Comparison of ENCODE assay signal across 8 mouse cellular contexts in the genomic region with DNA sequence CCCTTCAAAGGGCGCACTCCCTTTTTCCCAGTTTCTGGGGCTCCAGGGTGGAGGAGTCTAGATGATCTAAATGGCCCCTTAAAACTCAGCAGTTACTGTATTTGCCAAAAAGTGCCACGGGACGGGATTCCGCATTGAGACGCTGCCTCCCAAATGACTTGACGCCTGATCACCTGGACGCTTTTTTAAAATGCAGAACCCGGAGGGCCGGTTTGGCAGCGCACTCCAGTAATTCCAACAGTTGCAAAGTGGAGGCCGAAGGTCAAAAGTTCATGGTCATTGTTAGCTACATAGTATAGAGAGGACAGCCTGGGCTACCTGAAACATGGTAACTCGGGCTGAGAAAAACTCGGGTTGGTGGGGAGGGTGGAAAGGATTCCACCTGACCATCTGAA. TPM values are rescaled to one million over a fixed set of nuclear protein-coding genes. Genes with fewer than 3 reads are reported as not detected.
DNase-seq lines count a peak whose midpoint lies in the region; ATAC-seq and TF ChIP-seq lines count a peak whose summit lies in the region.

No protein-coding gene starts in this region.

- DNase-seq in kidney, postnatal 0 days (ENCODE audit: low spot score) = no peak
- no peak for DNase-seq in kidney, adult 2 months
- peak; percentile 28 for DNase-seq in embryo, embryonic 11 days
- no peak for DNase-seq in hindbrain, postnatal 0 days (ENCODE audit: low spot score)
- no peak for DNase-seq in midbrain, postnatal 0 days (ENCODE audit: low spot score)
- DNase-seq in cerebellum, adult 8-10 months = no peak
- DNase-seq in cerebellum, adult 2 months = no peak
- no peak for DNase-seq in kidney, postnatal 14 days

- no peak for ATAC-seq in kidney, postnatal 0 days (replicated peaks; ENCODE audit: low FRiP score, low read depth)
- no peak for ATAC-seq in hindbrain, postnatal 0 days
- ATAC-seq in midbrain, postnatal 0 days (ENCODE audit: low FRiP score) = no peak

- H3K36me3 ChIP-seq in kidney, postnatal 0 days (ENCODE audit: insufficient read depth, low read length) = no peaks in the 10 kb centered on the region
- H3K36me3 ChIP-seq in kidney, adult 2 months (ENCODE audit: control insufficient read depth, insufficient read depth, low read length) = no peaks in the 10 kb centered on the region
- H3K36me3 ChIP-seq in hindbrain, postnatal 0 days (ENCODE audit: insufficient read depth, low read length) = no peaks in the 10 kb centered on the region
- no peaks in the 10 kb centered on the region for H3K36me3 ChIP-seq in midbrain, postnatal 0 days (ENCODE audit: insufficient read depth, low read length)

- no peak overlapping the region for H3K27ac ChIP-seq in kidney, postnatal 0 days
- no peak overlapping the region for H3K27ac ChIP-seq in kidney, adult 2 months (ENCODE audit: insufficient read depth, low read depth, low read length)
- no peak overlapping the region for H3K27ac ChIP-seq in hindbrain, postnatal 0 days
- H3K27ac ChIP-seq in midbrain, postnatal 0 days (ENCODE audit: low read depth, low read length) = no peak overlapping the region
- no peak overlapping the region for H3K27ac ChIP-seq in cerebellum, adult 2 months (ENCODE audit: insufficient read depth, low read length)

- H3K4me3 ChIP-seq in kidney, postnatal 0 days (replicated peaks; ENCODE audit: low read depth, low read length) = peak overlapping the region; percentile 63
- no peak overlapping the region for H3K4me3 ChIP-seq in kidney, adult 2 months (ENCODE audit: insufficient read depth, low read depth, low read length)
- H3K4me3 ChIP-seq in hindbrain, postnatal 0 days (ENCODE audit: low read length) = peak overlapping the region; percentile 49
- peak overlapping the region; percentile 40 for H3K4me3 ChIP-seq in midbrain, postnatal 0 days (ENCODE audit: low read depth, low read length)
- no peak overlapping the region for H3K4me3 ChIP-seq in cerebellum, adult 2 months (replicated peaks; ENCODE audit: insufficient read depth, low read depth, low read length)

- no peak for TF ChIP-seq CTCF in kidney, postnatal 0 days (IDR thresholded peaks at IDR 0.05; ENCODE audit: low read depth)
- TF ChIP-seq CTCF in kidney, adult 2 months (conservative IDR thresholded peaks at IDR 0.05; ENCODE audit: insufficient read depth, insufficient read length, low read depth, low read length) = no peak
- TF ChIP-seq CTCF in hindbrain, postnatal 0 days (IDR thresholded peaks at IDR 0.05; ENCODE audit: low read depth) = no peak
- TF ChIP-seq CTCF in midbrain, postnatal 0 days (IDR thresholded peaks at IDR 0.05) = no peak
- no peak for TF ChIP-seq CTCF in cerebellum, adult 2 months (IDR thresholded peaks at IDR 0.05; ENCODE audit: borderline replicate concordance, insufficient read depth, low read depth, low read length)

- no peak for TF ChIP-seq POLR2A in kidney, adult 2 months (IDR thresholded peaks at IDR 0.05; ENCODE audit: low read depth, low read length)
- no peak for TF ChIP-seq POLR2A in cerebellum, adult 2 months (IDR thresholded peaks at IDR 0.05; ENCODE audit: borderline replicate concordance, insufficient read depth, low read length)

- peak overlapping the region; percentile 82 for H3K4me2 ChIP-seq in kidney, postnatal 0 days (ENCODE audit: low read length)
- peak overlapping the region; percentile 86 for H3K4me2 ChIP-seq in hindbrain, postnatal 0 days (ENCODE audit: low read depth, low read length)
- peak overlapping the region; percentile 95 for H3K4me2 ChIP-seq in midbrain, postnatal 0 days (ENCODE audit: low read depth, low read length, poor library complexity, severe bottlenecking)

- H3K4me1 ChIP-seq in kidney, postnatal 0 days (replicated peaks; ENCODE audit: insufficient read depth, low read length) = peaks cover 6% of the 10 kb centered on the region; the same call in 1 of the 2 replicates
- H3K4me1 ChIP-seq in kidney, adult 2 months (ENCODE audit: control insufficient read depth, insufficient read depth, low read length) = peaks cover 3% of the 10 kb centered on the region; the same call in 1 of the 2 replicates
- H3K4me1 ChIP-seq in hindbrain, postnatal 0 days (ENCODE audit: insufficient read depth, low read length) = no peaks in the 10 kb centered on the region
- H3K4me1 ChIP-seq in midbrain, postnatal 0 days (ENCODE audit: insufficient read depth, low read length) = no peaks in the 10 kb centered on the region
- H3K4me1 ChIP-seq in cerebellum, adult 2 months (ENCODE audit: control insufficient read depth, insufficient read depth, low read length) = no peaks in the 10 kb centered on the region

- no peaks in the 10 kb centered on the region for H3K9me3 ChIP-seq in kidney, postnatal 0 days (replicated peaks; ENCODE audit: low read length)
- H3K9me3 ChIP-seq in hindbrain, postnatal 0 days (ENCODE audit: low read length) = no peaks in the 10 kb centered on the region
- H3K9me3 ChIP-seq in midbrain, postnatal 0 days (ENCODE audit: low read length) = no peaks in the 10 kb centered on the region

- WGBS in kidney, postnatal 0 days = 2% methylated on average over 13 of the region's 13 CpGs
- 2% methylated on average over 13 of the region's 13 CpGs for WGBS in kidney, adult 2 months
- WGBS in hindbrain, postnatal 0 days = 4% methylated on average over 13 of the region's 13 CpGs
- 2% methylated on average over 13 of the region's 13 CpGs for WGBS in midbrain, postnatal 0 days
- WGBS in cerebellum, adult 2 months = 2% methylated on average over 13 of the region's 13 CpGs

- H3K9ac ChIP-seq in kidney, postnatal 0 days (ENCODE audit: low read depth, low read length) = peak overlapping the region; percentile 19; the same call in 1 of the 2 replicates
- H3K9ac ChIP-seq in hindbrain, postnatal 0 days (replicated peaks; ENCODE audit: low read length) = no peak overlapping the region; the same call in 1 of the 2 replicates
- no peak overlapping the region for H3K9ac ChIP-seq in midbrain, postnatal 0 days (replicated peaks; ENCODE audit: low read length, poor library complexity, severe bottlenecking)

- H3K27me3 ChIP-seq in kidney, postnatal 0 days (ENCODE audit: insufficient read depth, low read length) = no peaks in the 10 kb centered on the region
- no peaks in the 10 kb centered on the region for H3K27me3 ChIP-seq in kidney, adult 2 months (replicated peaks; ENCODE audit: control insufficient read depth, insufficient read depth, low read length)
- H3K27me3 ChIP-seq in hindbrain, postnatal 0 days (ENCODE audit: insufficient read depth, low read length) = no peaks in the 10 kb centered on the region
- H3K27me3 ChIP-seq in midbrain, postnatal 0 days (ENCODE audit: insufficient read depth, low read length) = no peaks in the 10 kb centered on the region
- no peaks in the 10 kb centered on the region for H3K27me3 ChIP-seq in cerebellum, adult 2 months (ENCODE audit: control insufficient read depth, insufficient read depth, low read length)

RNA-seq across cellular contexts. Expression of a gene that starts 0.5 kb away (rescaled TPM):
- polyA plus RNA-seq in kidney, postnatal 0 days (2015; fragmentation: Nextera tagmentation; extraction: Ambion mirVana) = 6.8 and 8.2 TPM in 2 replicates
- polyA plus RNA-seq in kidney, adult 2 months (2012; rRNA removed) = 0.81 and 0.83 TPM in 2 replicates
- 8.0 and 9.6 TPM in 2 replicates for total RNA-seq in hindbrain, postnatal 0 days (2014; rRNA removed)
- 2.9 and 3.6 TPM in 2 replicates for polyA plus RNA-seq in hindbrain, postnatal 0 days (2015; fragmentation: Nextera tagmentation; extraction: Ambion mirVana)
- 3.1 and 5.4 TPM in 2 replicates for total RNA-seq in midbrain, postnatal 0 days (2014; rRNA removed)
- polyA plus RNA-seq in midbrain, postnatal 0 days (2015; fragmentation: Nextera tagmentation; extraction: Ambion mirVana) = 1.2 and 1.4 TPM in 2 replicates
- polyA plus RNA-seq in cerebellum, adult 2 months (2012; rRNA removed) = 0.11 and 0.14 TPM in 2 replicates

RNA-seq across cellular contexts. Expression of a gene that starts 4.1 kb away (rescaled TPM):
- polyA plus RNA-seq in kidney, postnatal 0 days (2015; fragmentation: Nextera tagmentation; extraction: Ambion mirVana) = not detected in 2 replicates
- polyA plus RNA-seq in kidney, adult 2 months (2012; rRNA removed) = 0.15 TPM in 1 of 2 replicates, not detected in the other
- total RNA-seq in hindbrain, postnatal 0 days (2014; rRNA removed) = not detected in 2 replicates
- not detected in 2 replicates for polyA plus RNA-seq in hindbrain, postnatal 0 days (2015; fragmentation: Nextera tagmentation; extraction: Ambion mirVana)
- not detected in 2 replicates for total RNA-seq in midbrain, postnatal 0 days (2014; rRNA removed)
- not detected in 2 replicates for polyA plus RNA-seq in midbrain, postnatal 0 days (2015; fragmentation: Nextera tagmentation; extraction: Ambion mirVana)
- polyA plus RNA-seq in cerebellum, adult 2 months (2012; rRNA removed) = not detected in 2 replicates

RNA-seq across cellular contexts. Expression of a gene that starts 23.9 kb away (rescaled TPM):
- polyA plus RNA-seq in kidney, postnatal 0 days (2015; fragmentation: Nextera tagmentation; extraction: Ambion mirVana) = 161 and 173 TPM in 2 replicates
- 141 and 165 TPM in 2 replicates for polyA plus RNA-seq in kidney, adult 2 months (2012; rRNA removed)
- 87.7 and 90.0 TPM in 2 replicates for total RNA-seq in hindbrain, postnatal 0 days (2014; rRNA removed)
- 172 and 174 TPM in 2 replicates for polyA plus RNA-seq in hindbrain, postnatal 0 days (2015; fragmentation: Nextera tagmentation; extraction: Ambion mirVana)
- total RNA-seq in midbrain, postnatal 0 days (2014; rRNA removed) = 85.2 and 123 TPM in 2 replicates
- polyA plus RNA-seq in midbrain, postnatal 0 days (2015; fragmentation: Nextera tagmentation; extraction: Ambion mirVana) = 166 and 176 TPM in 2 replicates
- 118 and 120 TPM in 2 replicates for polyA plus RNA-seq in cerebellum, adult 2 months (2012; rRNA removed)

RNA-seq across cellular contexts. Expression of a gene that starts 39.3 kb away (rescaled TPM):
- 24.8 and 26.3 TPM in 2 replicates for polyA plus RNA-seq in kidney, postnatal 0 days (2015; fragmentation: Nextera tagmentation; extraction: Ambion mirVana)
- 5.1 and 7.4 TPM in 2 replicates for polyA plus RNA-seq in kidney, adult 2 months (2012; rRNA removed)
- 6.3 and 9.0 TPM in 2 replicates for total RNA-seq in hindbrain, postnatal 0 days (2014; rRNA removed)
- polyA plus RNA-seq in hindbrain, postnatal 0 days (2015; fragmentation: Nextera tagmentation; extraction: Ambion mirVana) = 31.7 and 33.5 TPM in 2 replicates
- total RNA-seq in midbrain, postnatal 0 days (2014; rRNA removed) = 7.8 and 18.5 TPM in 2 replicates
- 32.3 and 35.7 TPM in 2 replicates for polyA plus RNA-seq in midbrain, postnatal 0 days (2015; fragmentation: Nextera tagmentation; extraction: Ambion mirVana)
- polyA plus RNA-seq in cerebellum, adult 2 months (2012; rRNA removed) = 11.4 and 14.4 TPM in 2 replicates

RNA-seq across cellular contexts. Expression of a gene that starts 54.8 kb away (rescaled TPM):
- polyA plus RNA-seq in kidney, postnatal 0 days (2015; fragmentation: Nextera tagmentation; extraction: Ambion mirVana) = 0.13 and 0.17 TPM in 2 replicates
- not detected in 2 replicates for polyA plus RNA-seq in kidney, adult 2 months (2012; rRNA removed)
- total RNA-seq in hindbrain, postnatal 0 days (2014; rRNA removed) = 0.47 and 0.50 TPM in 2 replicates
- 1.2 and 1.5 TPM in 2 replicates for polyA plus RNA-seq in hindbrain, postnatal 0 days (2015; fragmentation: Nextera tagmentation; extraction: Ambion mirVana)
- total RNA-seq in midbrain, postnatal 0 days (2014; rRNA removed) = 2.4 and 3.0 TPM in 2 replicates
- 0.83 and 0.85 TPM in 2 replicates for polyA plus RNA-seq in midbrain, postnatal 0 days (2015; fragmentation: Nextera tagmentation; extraction: Ambion mirVana)
- 103 and 112 TPM in 2 replicates for polyA plus RNA-seq in cerebellum, adult 2 months (2012; rRNA removed)

Comparison
In these comparisons a context has a peak if more than half of its experiments do, and no peak if none do; other contexts are left out.
1. H3K4me3 ChIP-seq: peak in kidney, postnatal 0 days (single experiment), hindbrain, postnatal 0 days (single experiment) and midbrain, postnatal 0 days (single experiment); none in kidney, adult 2 months (single experiment) and cerebellum, adult 2 months (single experiment).
2. Peak in every context shown above with its lines, with median percentiles within 50 percentile points of each other: H3K4me2 ChIP-seq.